Mouse (Mus musculus) liver, embryonic 13.5 days (tissue): Measurements from ENCODE around the gene Tmem8b. TPM values are rescaled to one million over a fixed set of nuclear protein-coding genes. Genes with fewer than 3 reads are reported as not detected.
A peak's percentile ranks its signal among the peaks of the same experiment; 100 is the strongest.

Experiments
- ATAC-seq: fragments of 200-750 bp; cut with Nextera tagmentation; 2 replicates; pipeline ENCODE4 v1.8.0; 2017; ENCODE audit warnings: low read depth, mild to moderate bottlenecking, moderate number of reproducible peaks, moderate library complexity
- DNase-seq: peaks from one replicate; pipeline ENCODE4 v3.0.0; 2022
- H3K27ac ChIP-seq: fragments of 300-500 bp; sonication (generic); 2 replicates; pipeline ENCODE4 v1.5.1; 2015; ENCODE audit warnings: moderate library complexity, mild to moderate bottlenecking, inconsistent platforms
- H3K27me3 ChIP-seq: fragments of 300-500 bp; sonication (generic); 2 replicates; pipeline ENCODE4 v1.6.1; 2015; ENCODE audit warnings: mild to moderate bottlenecking, inconsistent platforms
- H3K36me3 ChIP-seq: fragments of 300-500 bp; sonication (generic); 2 replicates; pipeline ENCODE4 v1.6.1; 2015; ENCODE audit warnings: mild to moderate bottlenecking, inconsistent platforms
- H3K4me1 ChIP-seq: fragments of 300-500 bp; sonication (generic); replicated peaks from 2 replicates; pipeline ENCODE4 v1.6.1; 2015; ENCODE audit warnings: inconsistent platforms
- H3K4me2 ChIP-seq: fragments of 300-500 bp; sonication (generic); 2 replicates; pipeline ENCODE4 v1.6.1; 2015; ENCODE audit warnings: inconsistent platforms, mild to moderate bottlenecking, moderate library complexity
- H3K4me3 ChIP-seq: fragments of 300-500 bp; sonication (generic); replicated peaks from 2 replicates; pipeline ENCODE4 v1.5.1; 2015; ENCODE audit warnings: mild to moderate bottlenecking, inconsistent platforms
- H3K9ac ChIP-seq: fragments of 300-500 bp; sonication (generic); 2 replicates; pipeline ENCODE4 v1.6.1; 2015; ENCODE audit warnings: mild to moderate bottlenecking, inconsistent platforms
- H3K9me3 ChIP-seq: fragments of 300-500 bp; sonication (generic); replicated peaks from 2 replicates; pipeline ENCODE4 v1.6.1; 2016; ENCODE audit warnings: inconsistent platforms
- WGBS: fragments of 180-500 bp; shearing (Covaris S2); methylation state at CpG from one replicate; pipeline ENCODE4 v1.1.7; 2015; ENCODE audit not compliant: insufficient replicate concordance; 5-methylcytosine and 5-hydroxymethylcytosine counted together
- polyA plus RNA-seq: library from polyadenylated mRNA; unstranded; fragments of >200 nt; fragmentation: Nextera tagmentation; extraction: Ambion mirVana; gene quantifications from 2 replicates; pipeline ENCODE4 v1.2.1, GENCODE M21; 2015

Tmem8b gene
- polyA plus RNA-seq, 1 experiment from 2014 or later: 0.23 TPM

GRCm38 (mm10) chr4:43722191-43722590 is 53.4 kb downstream of the Tmem8b start:
- no peak for ATAC-seq
- Histone ChIP-seq H3K4me1 (peaks cover 14% of the 10 kb centered on the region), H3K4me2 (no peak overlapping the region), H3K36me3 (no peaks in the 10 kb centered on the region), H3K27ac (no peak overlapping the region), H3K4me3 (no peak overlapping the region), H3K9me3 (no peaks in the 10 kb centered on the region), H3K9ac (no peak overlapping the region), H3K27me3 (no peaks in the 10 kb centered on the region)
- 60% methylated on average over 4 of the region's 4 CpGs for WGBS
- DNase-seq: no peak

- Histone ChIP-seq H3K9ac (no peak overlapping the region), H3K4me1 (peaks cover 40% of the 10 kb centered on the region), H3K36me3 (no peaks in the 10 kb centered on the region), H3K27me3 (no peaks in the 10 kb centered on the region), H3K9me3 (no peaks in the 10 kb centered on the region), H3K4me3 (no peak overlapping the region), H3K27ac (no peak overlapping the region), H3K4me2 (no peak overlapping the region)
- no peak for ATAC-seq
- DNase-seq: no peak
- 12% methylated on average over 1 of the region's 1 CpGs for WGBS
Observed at GRCm38 (mm10) chr4:43724764-43725163, 56.0 kb downstream of the Tmem8b start.

- Histone ChIP-seq H3K4me3 (no peak overlapping the region), H3K27ac (no peak overlapping the region), H3K9ac (no peak overlapping the region), H3K27me3 (no peaks in the 10 kb centered on the region), H3K4me2 (no peak overlapping the region), H3K9me3 (no peaks in the 10 kb centered on the region), H3K36me3 (no peaks in the 10 kb centered on the region), H3K4me1 (peaks cover 54% of the 10 kb centered on the region)
- ATAC-seq (no peak), DNase-seq (no peak)
- 33% methylated on average over 12 of the region's 12 CpGs for whole genome bisulfite sequencing
Observed at GRCm38 (mm10) chr4:43726228-43726993, 57.6 kb downstream of the Tmem8b start.

- Histone ChIP-seq H3K9ac (peak within 1 kb of the TSS; percentile 26; the same call in 1 of the 2 replicates), H3K4me3 (no peak within 1 kb of the TSS), H3K27me3 (no peaks in the 10 kb centered on the region), H3K36me3 (no peaks in the 10 kb centered on the region), H3K27ac (peak within 1 kb of the TSS; percentile 64), H3K4me2 (no peak within 1 kb of the TSS), H3K4me1 (peaks cover 54% of the 10 kb centered on the region), H3K9me3 (no peaks in the 10 kb centered on the region)
- 40% methylated on average over 3 of the region's 3 CpGs for WGBS
- ATAC-seq: 0 out of 2 replicates have a peak, but pooled peaks have one; percentile 13
- DNase-seq: no peak
Observed at GRCm38 (mm10) chr4:43726995-43727394, 58.2 kb downstream of the Tmem8b start, which contains the start of gene Hrct1. TSS of gene Hrct1 (plus strand) at chr4:43727188.

- H3K36me3 ChIP-seq: no peaks in the 10 kb centered on the region
- peak overlapping the region; percentile 26; the same call in 1 of the 2 replicates for H3K9ac ChIP-seq
- no peak for DNase-seq
- peaks cover 54% of the 10 kb centered on the region for H3K4me1 ChIP-seq
- H3K4me2 ChIP-seq: no peak overlapping the region
- peak; percentile 60 for ATAC-seq
- H3K27ac ChIP-seq: peak overlapping the region; percentile 64
- H3K4me3 ChIP-seq: no peak overlapping the region
- H3K9me3 ChIP-seq: no peaks in the 10 kb centered on the region
- H3K27me3 ChIP-seq: no peaks in the 10 kb centered on the region
- WGBS: 41% methylated on average over 7 of the region's 7 CpGs
Observed at GRCm38 (mm10) chr4:43727718-43728575, 59.2 kb downstream of the Tmem8b start.

- no peak overlapping the region for H3K4me3 ChIP-seq
- no peaks in the 10 kb centered on the region for H3K27me3 ChIP-seq
- H3K9ac ChIP-seq: no peak overlapping the region
- peak overlapping the region; percentile 64 for H3K27ac ChIP-seq
- no peak for DNase-seq
- WGBS: 27% methylated on average over 5 of the region's 5 CpGs
- H3K4me1 ChIP-seq: peaks cover 54% of the 10 kb centered on the region
- H3K36me3 ChIP-seq: no peaks in the 10 kb centered on the region
- H3K9me3 ChIP-seq: no peaks in the 10 kb centered on the region
- ATAC-seq: no peak
- H3K4me2 ChIP-seq: no peak overlapping the region
Observed at GRCm38 (mm10) chr4:43728576-43728954, 59.8 kb downstream of the Tmem8b start.

- Histone ChIP-seq H3K36me3 (no peaks in the 10 kb centered on the region), H3K4me3 (no peak overlapping the region), H3K27ac (peak overlapping the region; percentile 64), H3K9ac (no peak overlapping the region), H3K9me3 (no peaks in the 10 kb centered on the region), H3K4me2 (no peak overlapping the region), H3K4me1 (peaks cover 54% of the 10 kb centered on the region), H3K27me3 (no peaks in the 10 kb centered on the region)
- ATAC-seq (no peak), DNase-seq (no peak)
- 22% methylated on average over 3 of the region's 3 CpGs for WGBS
Observed at GRCm38 (mm10) chr4:43729126-43729525, 60.4 kb downstream of the Tmem8b start.

- H3K36me3 ChIP-seq: no peaks in the 10 kb centered on the region
- H3K4me1 ChIP-seq: peaks cover 54% of the 10 kb centered on the region
- H3K27me3 ChIP-seq: no peaks in the 10 kb centered on the region
- no peaks in the 10 kb centered on the region for H3K9me3 ChIP-seq
- H3K4me2 ChIP-seq: peak within 1 kb of the TSS; percentile 28
- DNase-seq (peak; percentile 22), ATAC-seq (peak; percentile 49; the same call in 1 of the 2 replicates)
- H3K4me3 ChIP-seq: no peak within 1 kb of the TSS
- H3K9ac ChIP-seq: no peak within 1 kb of the TSS
- WGBS: 19% methylated on average over 14 of the region's 14 CpGs
- peak within 1 kb of the TSS; percentile 64 for H3K27ac ChIP-seq
Observed at GRCm38 (mm10) chr4:43729794-43730550, 61.2 kb downstream of the Tmem8b start, which contains the start of gene Spaar. TSS of gene Spaar (plus strand) at chr4:43730034.

- H3K4me1 ChIP-seq: peaks cover 54% of the 10 kb centered on the region
- H3K27ac ChIP-seq: no peak overlapping the region
- H3K4me3 ChIP-seq: no peak overlapping the region
- no peak for DNase-seq
- WGBS: 54% methylated on average over 21 of the region's 21 CpGs
- H3K4me2 ChIP-seq: no peak overlapping the region
- no peak for ATAC-seq
- no peak overlapping the region for H3K9ac ChIP-seq
- H3K27me3 ChIP-seq: no peaks in the 10 kb centered on the region
- no peaks in the 10 kb centered on the region for H3K36me3 ChIP-seq
- no peaks in the 10 kb centered on the region for H3K9me3 ChIP-seq
Observed at GRCm38 (mm10) chr4:43730750-43731297, 62.1 kb downstream of the Tmem8b start.

- Histone ChIP-seq H3K4me1 (peaks cover 40% of the 10 kb centered on the region), H3K27ac (no peak overlapping the region), H3K27me3 (no peaks in the 10 kb centered on the region), H3K4me2 (no peak overlapping the region), H3K36me3 (no peaks in the 10 kb centered on the region), H3K4me3 (no peak overlapping the region), H3K9me3 (no peaks in the 10 kb centered on the region), H3K9ac (no peak overlapping the region)
- ATAC-seq: no peak
- DNase-seq: no peak
- 10% methylated on average over 1 of the region's 1 CpGs for WGBS
Observed at GRCm38 (mm10) chr4:43732171-43732570, 63.4 kb downstream of the Tmem8b start.
